Mouse (Mus musculus) thymus, adult 2 months (tissue): ENCODE results near the gene Lyst. TPM values are rescaled to one million over a fixed set of nuclear protein-coding genes. Genes with fewer than 3 reads are reported as not detected.
"Not testable (repeated sequence)": the region's sequence is repeated elsewhere in the genome, so short reads cannot be mapped to it uniquely, and the experiment has no call there.

Experiments
- DNase-seq: peaks from one replicate; pipeline ENCODE4 v3.0.0; 2021
- H3K27ac ChIP-seq: fragments of 200-500 bp; 2 replicates; pipeline ENCODE4 v1.5.1; 2012; ENCODE audit warnings: low read length, control low read depth; ENCODE audit not compliant: control insufficient read depth, insufficient read depth
- H3K27me3 ChIP-seq: fragments of 200-500 bp; 2 replicates; pipeline ENCODE4 v1.6.1; 2012; ENCODE audit warnings: mild to moderate bottlenecking, low read length, moderate library complexity, mixed read lengths; ENCODE audit not compliant: control insufficient read depth, insufficient read depth
- H3K36me3 ChIP-seq: fragments of 200-500 bp; 2 replicates; pipeline ENCODE4 v1.6.1; 2012; ENCODE audit warnings: mild to moderate bottlenecking, low read length, moderate library complexity; ENCODE audit not compliant: control insufficient read depth, insufficient read depth
- H3K4me1 ChIP-seq: fragments of 200-500 bp; replicated peaks from 2 replicates; pipeline ENCODE4 v1.6.1; 2012; ENCODE audit warnings: low read length; ENCODE audit not compliant: control insufficient read depth, insufficient read depth
- H3K4me3 ChIP-seq: fragments of 200-500 bp; 2 replicates; pipeline ENCODE4 v1.5.1; 2012; ENCODE audit warnings: mild to moderate bottlenecking, low read length, control low read depth, moderate library complexity; ENCODE audit not compliant: control insufficient read depth, insufficient read depth
- CTCF ChIP-seq: fragments of 200-500 bp; IDR thresholded peaks from 2 replicates; pipeline ENCODE4 v1.5.1; 2012; ENCODE audit warnings: mild to moderate bottlenecking, control low read depth, low read length, moderate library complexity, borderline replicate concordance; ENCODE audit not compliant: control insufficient read depth, poor library complexity, insufficient read depth; ENCODE audit errors: extremely low read depth
- POLR2A ChIP-seq: fragments of 200-500 bp; IDR thresholded peaks from 2 replicates; pipeline ENCODE4 v1.6.1; 2012; ENCODE audit warnings: mild to moderate bottlenecking, low read length, control low read depth, moderate library complexity; ENCODE audit not compliant: control insufficient read depth, poor library complexity, insufficient read depth; ENCODE audit errors: extremely low read depth
- WGBS: fragments of 180-500 bp; shearing (Covaris S2); methylation state at CpG from one replicate; pipeline ENCODE4 v1.1.7; 2018; 5-methylcytosine and 5-hydroxymethylcytosine counted together
- polyA plus RNA-seq: library from polyadenylated mRNA; depleted of rRNA; stranded (reverse); fragments of >200 nt; gene quantifications from 2 replicates; pipeline ENCODE4 v1.2.3, GENCODE M21; 2012

The Lyst gene
- polyA plus RNA-seq, 1 experiment, result 31.1 TPM

GRCm38 (mm10) chr13:13681642-13682041 is 91.4 kb downstream of the Lyst start:
- WGBS, result 93% methylated on average over 6 of the region's 6 CpGs
- H3K27ac ChIP-seq, result no peak overlapping the region
- no peaks in the 10 kb centered on the region for H3K4me1 ChIP-seq
- DNase-seq, result no peak
- no peak for TF ChIP-seq POLR2A
- TF ChIP-seq CTCF, result no peak
- no peaks in the 10 kb centered on the region for H3K27me3 ChIP-seq
- no peak overlapping the region for H3K4me3 ChIP-seq
- peaks cover 57% of the 10 kb centered on the region for H3K36me3 ChIP-seq

- H3K4me1 ChIP-seq, result no peaks in the 10 kb centered on the region
- H3K27ac ChIP-seq, result no peak overlapping the region
- no peaks in the 10 kb centered on the region for H3K27me3 ChIP-seq
- TF ChIP-seq CTCF (no peak), POLR2A (no peak)
- no peak overlapping the region for H3K4me3 ChIP-seq
- no peak for DNase-seq
- 97% methylated on average over 5 of the region's 5 CpGs for WGBS
- H3K36me3 ChIP-seq, result peaks cover 43% of the 10 kb centered on the region
Measured at GRCm38 (mm10) chr13:13703476-13703875, 113.3 kb downstream of the Lyst start.

GRCm38 (mm10) chr13:13721435-13721834 is 131.2 kb downstream of the Lyst start:
- H3K27me3 ChIP-seq, DNase-seq, H3K4me1 ChIP-seq, H3K27ac ChIP-seq, H3K4me3 ChIP-seq: not testable (repeated sequence)
- WGBS, result 99% methylated on average over 17 of the region's 17 CpGs
- H3K36me3 ChIP-seq, result peaks cover 19% of the 10 kb centered on the region

- no peak overlapping the region for H3K27ac ChIP-seq
- no peak for DNase-seq
- TF ChIP-seq CTCF, result no peak
- TF ChIP-seq POLR2A, result no peak
- no peak overlapping the region for H3K4me3 ChIP-seq
- peaks cover 27% of the 10 kb centered on the region for H3K36me3 ChIP-seq
- H3K4me1 ChIP-seq, result no peaks in the 10 kb centered on the region
- no peaks in the 10 kb centered on the region for H3K27me3 ChIP-seq
- 91% methylated on average over 3 of the region's 3 CpGs for WGBS
Measured at GRCm38 (mm10) chr13:13723293-13723692, 133.1 kb downstream of the Lyst start.

GRCm38 (mm10) chr13:13723786-13724185 is 133.6 kb downstream of the Lyst start:
- Histone ChIP-seq H3K27ac (no peak overlapping the region), H3K4me1 (no peaks in the 10 kb centered on the region), H3K36me3 (peaks cover 27% of the 10 kb centered on the region), H3K4me3 (no peak overlapping the region), H3K27me3 (no peaks in the 10 kb centered on the region)
- no peak for DNase-seq
- TF ChIP-seq POLR2A (no peak), CTCF (no peak)

GRCm38 (mm10) chr13:13739232-13739631 is 149.0 kb downstream of the Lyst start:
- no peak for DNase-seq
- Histone ChIP-seq H3K36me3 (peaks cover 47% of the 10 kb centered on the region), H3K27me3 (no peaks in the 10 kb centered on the region), H3K4me1 (no peaks in the 10 kb centered on the region), H3K27ac (no peak overlapping the region), H3K4me3 (no peak overlapping the region)
- 94% methylated on average over 4 of the region's 4 CpGs for WGBS
- TF ChIP-seq CTCF (no peak), POLR2A (no peak)

GRCm38 (mm10) chr13:13745911-13746310 is 155.7 kb downstream of the Lyst start:
- Histone ChIP-seq H3K36me3 (peaks cover 68% of the 10 kb centered on the region), H3K4me1 (no peaks in the 10 kb centered on the region), H3K27ac (no peak overlapping the region), H3K27me3 (no peaks in the 10 kb centered on the region), H3K4me3 (no peak overlapping the region)
- TF ChIP-seq CTCF, result no peak
- TF ChIP-seq POLR2A, result no peak
- WGBS, result 96% methylated on average over 3 of the region's 3 CpGs
- DNase-seq, result no peak
